Mouse (Mus musculus): ENCODE measurements around the gene Cdk9. TPM values are rescaled to one million over a fixed set of nuclear protein-coding genes. Genes with fewer than 3 reads are reported as not detected.
A peak's percentile ranks its signal among the peaks of the same experiment; 100 is the strongest.

Gene Cdk9
- polyA plus RNA-seq, 2 experiments: 36.5 to 60.7 TPM

GRCm38 (mm10) chr2:32750199-32750598 lies 37.3 kb upstream of the Cdk9 start:
- no peaks in the 10 kb centered on the region for H3K9me3 ChIP-seq (ENCODE audit: control insufficient read depth, low read length)
- no peak overlapping the region for H3K4me3 ChIP-seq (ENCODE audit: insufficient read depth in 1 of 2, low read depth in 2 of 2, low read length in 2 of 2)
- H3K4me1 ChIP-seq (replicated peaks; ENCODE audit: control insufficient read depth in 2 of 2, insufficient read depth in 2 of 2, low read length in 1 of 2): no peaks in the 10 kb centered on the region; a peak in 1 of 4 replicates
- TF ChIP-seq CTCF (IDR thresholded peaks at IDR 0.05; ENCODE audit: low read depth): no peak
- no peak for TF ChIP-seq EP300 (IDR thresholded peaks at IDR 0.05; ENCODE audit: low read depth)
- H3K4me2 ChIP-seq (ENCODE audit: low read depth): no peak overlapping the region
- no peak for DNase-seq (ENCODE audit: low read depth in 3 of 3, low spot score in 3 of 3)
- 63% methylated on average over 7 of the region's 7 CpGs for WGBS (ENCODE audit: insufficient replicate concordance)
- no peaks in the 10 kb centered on the region for H3K27me3 ChIP-seq (ENCODE audit: control insufficient read depth, insufficient read depth, low read length)
- H3K9ac ChIP-seq (replicated peaks): no peak overlapping the region
- no peak for ATAC-seq (ENCODE audit: insufficient read depth)
- H3K27ac ChIP-seq: no peak overlapping the region
- no peaks in the 10 kb centered on the region for H3K36me3 ChIP-seq (replicated peaks; ENCODE audit: control insufficient read depth, insufficient read depth, low read depth)

DNA sequence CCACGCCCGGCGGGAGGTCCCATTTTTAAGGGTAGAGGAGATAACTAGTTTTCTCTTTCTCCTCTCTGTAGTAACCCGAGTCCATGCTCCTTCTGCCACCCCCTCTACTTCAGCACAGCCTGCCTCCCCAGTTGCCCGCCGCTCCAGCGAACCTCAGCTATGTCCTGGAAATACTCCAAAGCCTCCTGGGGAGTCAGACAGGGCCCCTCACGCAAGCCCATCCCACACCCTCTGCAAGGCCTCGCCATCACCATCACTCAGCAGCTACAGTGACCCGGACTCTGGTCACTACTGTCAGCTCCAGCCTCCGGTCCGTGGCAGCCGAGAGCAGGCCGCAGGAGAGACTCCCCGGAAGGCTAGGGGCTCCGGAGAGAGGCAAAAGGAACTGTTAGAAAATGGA lies 36.2 kb upstream of the Cdk9 start:
- H3K36me3 ChIP-seq (replicated peaks; ENCODE audit: control insufficient read depth, insufficient read depth, low read depth): no peaks in the 10 kb centered on the region
- no peaks in the 10 kb centered on the region for H3K27me3 ChIP-seq (ENCODE audit: control insufficient read depth, insufficient read depth, low read length)
- H3K4me1 ChIP-seq (replicated peaks; ENCODE audit: control insufficient read depth in 2 of 2, insufficient read depth in 2 of 2, low read length in 1 of 2): no peaks in the 10 kb centered on the region; a peak in 1 of 4 replicates
- H3K4me2 ChIP-seq (ENCODE audit: low read depth): no peak overlapping the region
- ATAC-seq (ENCODE audit: insufficient read depth) (no peak), DNase-seq (ENCODE audit: low read depth in 3 of 3, low spot score in 3 of 3) (no peak)
- H3K9ac ChIP-seq (replicated peaks): no peak overlapping the region
- H3K9me3 ChIP-seq (ENCODE audit: control insufficient read depth, low read length): no peaks in the 10 kb centered on the region
- no peak overlapping the region for H3K4me3 ChIP-seq (ENCODE audit: insufficient read depth in 1 of 2, low read depth in 2 of 2, low read length in 2 of 2)
- WGBS (ENCODE audit: insufficient replicate concordance): 77% methylated on average over 16 of the region's 16 CpGs
- H3K27ac ChIP-seq: no peak overlapping the region
- TF ChIP-seq EP300 (IDR thresholded peaks at IDR 0.05; ENCODE audit: low read depth): no peak
- TF ChIP-seq CTCF (IDR thresholded peaks at IDR 0.05; ENCODE audit: low read depth): no peak

DNA sequence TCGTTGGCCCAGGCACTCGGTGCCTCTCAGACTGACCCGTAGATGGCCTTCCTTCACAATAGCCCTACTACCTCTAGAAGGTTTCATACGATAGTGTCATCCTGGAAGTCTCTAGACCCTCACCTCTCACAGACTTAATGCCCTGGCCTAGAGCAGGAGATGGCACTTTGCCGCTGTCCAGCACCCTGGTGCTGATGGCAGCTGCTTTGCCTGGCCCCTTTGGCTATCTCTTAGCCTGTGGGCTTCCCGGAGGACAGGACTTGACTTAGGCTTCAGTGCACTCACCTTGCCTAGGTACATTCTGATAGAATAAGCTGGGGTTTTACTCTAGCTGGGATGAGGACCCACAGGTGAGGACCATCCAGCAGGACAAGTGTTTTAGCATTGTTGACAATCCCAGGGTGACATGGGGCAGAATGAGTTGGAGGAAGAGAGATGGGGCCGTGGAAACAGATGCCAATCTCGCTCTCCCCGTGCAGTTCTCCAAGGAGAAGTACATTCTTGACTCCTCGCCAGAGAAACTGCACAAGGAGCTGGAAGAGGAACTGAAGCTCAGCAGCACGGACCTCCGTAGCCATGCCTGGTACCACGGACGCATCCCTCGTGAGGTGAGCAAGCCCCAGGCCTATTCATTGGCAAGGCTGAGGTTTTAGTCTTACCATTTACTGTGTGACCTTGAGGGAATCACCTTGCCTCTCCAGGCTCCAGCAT lies 31.6 kb upstream of the Cdk9 start:
- H3K9me3 ChIP-seq (ENCODE audit: control insufficient read depth, low read length): no peaks in the 10 kb centered on the region
- peaks cover 5% of the 10 kb centered on the region; the same call in 1 of the 2 replicates for H3K27me3 ChIP-seq (ENCODE audit: control insufficient read depth, insufficient read depth, low read length)
- H3K36me3 ChIP-seq (replicated peaks; ENCODE audit: control insufficient read depth, insufficient read depth, low read depth): no peaks in the 10 kb centered on the region
- H3K4me2 ChIP-seq (ENCODE audit: low read depth): no peak overlapping the region
- no peak for ATAC-seq (ENCODE audit: insufficient read depth)
- H3K9ac ChIP-seq (replicated peaks): no peak overlapping the region
- no peak for DNase-seq (ENCODE audit: low read depth in 3 of 3, low spot score in 3 of 3)
- no peak for TF ChIP-seq CTCF (IDR thresholded peaks at IDR 0.05; ENCODE audit: low read depth)
- TF ChIP-seq EP300 (IDR thresholded peaks at IDR 0.05; ENCODE audit: low read depth): no peak
- no peak overlapping the region for H3K4me3 ChIP-seq (ENCODE audit: insufficient read depth in 1 of 2, low read depth in 2 of 2, low read length in 2 of 2)
- no peaks in the 10 kb centered on the region for H3K4me1 ChIP-seq (replicated peaks; ENCODE audit: control insufficient read depth in 2 of 2, insufficient read depth in 2 of 2, low read length in 1 of 2)
- H3K27ac ChIP-seq: no peak overlapping the region
- 67% methylated on average over 15 of the region's 15 CpGs for WGBS (ENCODE audit: insufficient replicate concordance)

- Histone ChIP-seq H3K36me3 (replicated peaks; ENCODE audit: control insufficient read depth, insufficient read depth, low read depth) (no peaks in the 10 kb centered on the region), H3K9me3 (ENCODE audit: control insufficient read depth, low read length) (no peaks in the 10 kb centered on the region), H3K27ac (no peak overlapping the region), H3K4me1 (replicated peaks; ENCODE audit: control insufficient read depth in 2 of 2, insufficient read depth in 2 of 2, low read length in 1 of 2) (no peaks in the 10 kb centered on the region), H3K4me2 (ENCODE audit: low read depth) (no peak overlapping the region), H3K27me3 (ENCODE audit: control insufficient read depth, insufficient read depth, low read length) (peaks cover 5% of the 10 kb centered on the region; the same call in 1 of the 2 replicates), H3K4me3 (ENCODE audit: insufficient read depth in 1 of 2, low read depth in 2 of 2, low read length in 2 of 2) (no peak overlapping the region), H3K9ac (replicated peaks) (no peak overlapping the region)
- TF ChIP-seq CTCF (IDR thresholded peaks at IDR 0.05; ENCODE audit: low read depth) (no peak), EP300 (IDR thresholded peaks at IDR 0.05; ENCODE audit: low read depth) (no peak)
- no peak for ATAC-seq (ENCODE audit: insufficient read depth)
- no peak for DNase-seq (ENCODE audit: low read depth in 3 of 3, low spot score in 3 of 3)
- 72% methylated on average over 18 of the region's 18 CpGs for WGBS (ENCODE audit: insufficient replicate concordance)
Observed at GRCm38 (mm10) chr2:32742173-32742531, 29.3 kb upstream of the Cdk9 start.

GRCm38 (mm10) chr2:32741273-32742172 lies 28.6 kb upstream of the Cdk9 start:
- Histone ChIP-seq H3K4me3 (ENCODE audit: insufficient read depth in 1 of 2, low read depth in 2 of 2, low read length in 2 of 2) (peak overlapping the region in 1 of 2 experiments; percentile 29; a peak in 2 of 4 replicates), H3K27ac (no peak overlapping the region), H3K4me1 (replicated peaks; ENCODE audit: control insufficient read depth in 2 of 2, insufficient read depth in 2 of 2, low read length in 1 of 2) (no peaks in the 10 kb centered on the region; a peak in 1 of 4 replicates), H3K9me3 (ENCODE audit: control insufficient read depth, low read length) (no peaks in the 10 kb centered on the region), H3K9ac (replicated peaks) (no peak overlapping the region), H3K27me3 (ENCODE audit: control insufficient read depth, insufficient read depth, low read length) (peaks cover 5% of the 10 kb centered on the region; the same call in 1 of the 2 replicates), H3K4me2 (ENCODE audit: low read depth) (peak overlapping the region; percentile 42), H3K36me3 (replicated peaks; ENCODE audit: control insufficient read depth, insufficient read depth, low read depth) (no peaks in the 10 kb centered on the region)
- WGBS (ENCODE audit: insufficient replicate concordance): 39% methylated on average over 58 of the region's 58 CpGs
- no peak for DNase-seq (ENCODE audit: low read depth in 3 of 3, low spot score in 3 of 3)
- ATAC-seq (ENCODE audit: insufficient read depth): no peak
- no peak for TF ChIP-seq EP300 (IDR thresholded peaks at IDR 0.05; ENCODE audit: low read depth)
- no peak for TF ChIP-seq CTCF (IDR thresholded peaks at IDR 0.05; ENCODE audit: low read depth)

Data from liver, embryonic 14.5 days (tissue).